Comparison of ENCODE assay signal across 18 mouse cellular contexts in the genomic region with DNA sequence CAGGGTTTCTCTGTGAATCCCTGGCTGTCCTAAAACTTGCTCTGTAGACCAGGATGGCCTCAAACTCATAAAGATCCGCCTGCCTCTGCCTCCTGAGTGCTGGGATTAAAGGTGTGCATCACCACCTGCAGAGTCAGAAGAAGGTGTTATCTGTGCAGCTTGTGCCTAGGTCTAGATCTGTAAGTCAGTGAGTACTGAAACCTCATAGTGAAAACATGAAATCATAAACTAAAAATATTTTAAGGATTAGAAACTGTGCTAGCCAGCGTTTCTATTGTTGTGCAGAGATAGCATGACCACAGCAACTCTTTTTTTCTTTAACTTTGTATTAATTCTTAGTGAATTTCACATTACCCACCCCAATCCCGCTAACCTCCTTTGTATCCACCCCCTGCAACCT. TPM values are rescaled to one million over a fixed set of nuclear protein-coding genes. Genes with fewer than 3 reads are reported as not detected.
DNase-seq lines count a peak whose midpoint lies in the region.
"Had no signal": no experiment of that assay in that cellular context is flagged by ENCODE, and none has a peak within 500 bp of the region (broad histone marks: within the 10 kb centered on the region; RNA-seq: fewer than 3 reads in every experiment).

No protein-coding gene starts in this region.

- intact Hi-C loops in heart, postnatal 14 days (cut with DNase I) = no loop called here

- H3K4me3 ChIP-seq in macrophage (ENCODE audit: inconsistent target) = no peak overlapping the region
- no peak overlapping the region for H3K4me3 ChIP-seq in forebrain, embryonic 10.5 days
- H3K4me3 ChIP-seq: embryonic facial prominence, embryonic 10.5 days; embryonic facial prominence, embryonic 12.5 days; forebrain, embryonic 12.5 days had no signal

- H3K4me1 ChIP-seq in forebrain, embryonic 10.5 days = no peaks in the 10 kb centered on the region
- H3K4me1 ChIP-seq: embryonic facial prominence, embryonic 10.5 days; embryonic facial prominence, embryonic 12.5 days; forebrain, embryonic 12.5 days had no signal

- 0 out of 2 replicates have a peak, but pooled peaks cover 5% of the 10 kb centered on the region for H3K9me3 ChIP-seq in forebrain, embryonic 10.5 days
- H3K9me3 ChIP-seq: embryonic facial prominence, embryonic 10.5 days; embryonic facial prominence, embryonic 12.5 days; forebrain, embryonic 12.5 days; G1E had no signal

- no peaks in the 10 kb centered on the region for H3K36me3 ChIP-seq in macrophage (ENCODE audit: inconsistent target)
- no peaks in the 10 kb centered on the region for H3K36me3 ChIP-seq in forebrain, embryonic 10.5 days (replicated peaks)
- H3K36me3 ChIP-seq: embryonic facial prominence, embryonic 10.5 days; embryonic facial prominence, embryonic 12.5 days; forebrain, embryonic 12.5 days; G1E had no signal

- H3K27me3 ChIP-seq in forebrain, embryonic 10.5 days (ENCODE audit: poor library complexity, severe bottlenecking) = no peaks in the 10 kb centered on the region
- H3K27me3 ChIP-seq: embryonic facial prominence, embryonic 12.5 days; forebrain, embryonic 12.5 days; Patski had no signal

- 72% methylated on average over 3 of the region's 3 CpGs for WGBS in macrophage (ENCODE audit: missing documents)
- WGBS in forebrain, embryonic 10.5 days = 91% methylated on average over 3 of the region's 3 CpGs

- peak overlapping the region; percentile 38 for H3K27ac ChIP-seq in macrophage
- H3K27ac ChIP-seq in forebrain, embryonic 10.5 days = no peak overlapping the region
- H3K27ac ChIP-seq: embryonic facial prominence, embryonic 10.5 days; embryonic facial prominence, embryonic 12.5 days; forebrain, embryonic 12.5 days had no signal

- H3K79me2 ChIP-seq in macrophage (ENCODE audit: inconsistent target) = no peaks in the 10 kb centered on the region

- peak; percentile 82 for DNase-seq in heart, adult 11 months
- DNase-seq in heart, postnatal 14 days = no peak
- DNase-seq in A20 (ENCODE audit: low read depth, low spot score) = peak; percentile 45
- DNase-seq in forebrain, embryonic 10.5 days (ENCODE audit: extremely low spot score, low spot score) = no peak
- DNase-seq: adrenal gland, adult 8-10 months; adrenal gland, postnatal 14 days; adrenal gland, postnatal 36 days; cerebellum, adult 11-12 months; cerebellum, adult 2 months; cerebellum, adult 9-10 months; cerebellum, postnatal 10 days; cerebellum, postnatal 25 days had no signal

RNA-seq across cellular contexts. Expression of a gene that starts 46.8 kb away (rescaled TPM):
- 10 to 100 TPM; 33.6 TPM for total RNA-seq in heart, postnatal 14 days (2021)
- total RNA-seq in macrophage (2018; cell fraction: chromatin; rRNA removed) = 1,000 to 10,000 TPM in 21 of 26 experiments, 100 to 1,000 TPM in 5; 862 to 4,016 (median 1,637) TPM
- total RNA-seq in macrophage (2018; cell fraction: cytosol; rRNA removed) = 100 to 1,000 TPM in 3 of 26 experiments, 10 to 100 TPM in 23; 25.5 to 128 (median 65.5) TPM
- total RNA-seq in macrophage (2018; cell fraction: nucleus; rRNA removed) = 1,000 to 10,000 TPM in 12 of 26 experiments, 100 to 1,000 TPM in 14; 362 to 2,858 (median 990) TPM
- polyA plus RNA-seq in macrophage (2018) = 45.8 to 98.1 TPM (median 64.9 TPM) in 3 replicates
- polyA plus RNA-seq in forebrain, embryonic 10.5 days (2016; fragmentation: Nextera tagmentation; extraction: Ambion mirVana) = 99.3 and 107 TPM in 2 replicates

Comparison
In these comparisons a context has a peak if more than half of its experiments do, and no peak if none do; other contexts are left out.
1. DNase-seq: peak in heart, adult 11 months (single experiment) and A20 (single experiment); none in heart, postnatal 14 days (0 of 2) and forebrain, embryonic 10.5 days (single experiment).